Mouse (Mus musculus) liver, embryonic 14.5 days (tissue): ENCODE results near the gene Vamp5. TPM values are rescaled to one million over a fixed set of nuclear protein-coding genes. Genes with fewer than 3 reads are reported as not detected.

ENCODE experiments used
- ATAC-seq: fragments of 200-750 bp; cut with Nextera tagmentation; 2 replicates; pipeline ENCODE4 v1.8.0; 2017; ENCODE audit warnings: moderate number of reproducible peaks, mild to moderate bottlenecking, moderate library complexity; ENCODE audit not compliant: insufficient read depth
- DNase-seq, 3 experiments: peaks; one replicate each; pipeline ENCODE4 v3.0.0-alpha.2; 2012 to 2013; ENCODE audit warnings: low read depth in 3 of 3, low spot score in 3 of 3
- H3K27ac ChIP-seq: fragments of 300-500 bp; sonication (generic); 2 replicates; pipeline ENCODE4 v1.5.1; 2014; ENCODE audit warnings: moderate library complexity, mild to moderate bottlenecking, control low read depth, inconsistent platforms
- H3K27me3 ChIP-seq: fragments of 300-500 bp; sonication (generic); 2 replicates; pipeline ENCODE4 v1.6.1; 2014; ENCODE audit warnings: mild to moderate bottlenecking, low read length, moderate library complexity; ENCODE audit not compliant: control insufficient read depth, insufficient read depth
- H3K36me3 ChIP-seq: fragments of 300-500 bp; sonication (generic); replicated peaks from 2 replicates; pipeline ENCODE4 v1.6.1; 2014; ENCODE audit warnings: low read depth; ENCODE audit not compliant: control insufficient read depth, insufficient read depth
- H3K4me1 ChIP-seq, 2 experiments: fragments of 200-500 bp in 1 of 2; fragments of 300-500 bp in 1 of 2; sonication (generic) in 1 of 2; replicated peaks; 2 replicates each; pipeline ENCODE4 v1.6.1; 2012 to 2014; ENCODE audit warnings: antibody characterized with exemption in 1 of 2, inconsistent platforms in 1 of 2, low read length in 1 of 2; ENCODE audit not compliant: control insufficient read depth in 2 of 2, insufficient read depth in 2 of 2
- H3K4me2 ChIP-seq: fragments of 300-500 bp; sonication (generic); 2 replicates; pipeline ENCODE4 v1.6.1; 2014; ENCODE audit warnings: low read depth, mild to moderate bottlenecking, control low read depth, moderate library complexity
- H3K4me3 ChIP-seq, 2 experiments: fragments of 200-500 bp in 1 of 2; fragments of 300-500 bp in 1 of 2; sonication (generic) in 1 of 2; 2 replicates each; pipeline ENCODE4 v1.5.1; 2012 to 2014; ENCODE audit warnings: low read depth in 2 of 2, low read length in 2 of 2, mild to moderate bottlenecking in 2 of 2, control low read depth in 1 of 2, inconsistent platforms in 1 of 2, moderate library complexity in 1 of 2; ENCODE audit not compliant: insufficient read depth in 1 of 2
- H3K9ac ChIP-seq: fragments of 300-500 bp; sonication (generic); replicated peaks from 2 replicates; pipeline ENCODE4 v1.6.1; 2014; ENCODE audit warnings: mild to moderate bottlenecking, control low read depth, moderate library complexity
- H3K9me3 ChIP-seq: fragments of 300-500 bp; sonication (generic); 2 replicates; pipeline ENCODE4 v1.6.1; 2016; ENCODE audit warnings: low read length, mixed read lengths; ENCODE audit not compliant: control insufficient read depth
- CTCF ChIP-seq: IDR thresholded peaks from 2 replicates; pipeline ENCODE4 v1.5.1; 2016; ENCODE audit warnings: antibody characterized with exemption, low read depth, control low read depth
- EP300 ChIP-seq: IDR thresholded peaks from 2 replicates; pipeline ENCODE4 v1.6.1; 2016; ENCODE audit warnings: antibody characterized with exemption, low read depth
- WGBS: fragments of 180-500 bp; shearing (Covaris S2); extraction: QIAGEN DNeasy Blood & Tissue Kit; methylation state at CpG from one replicate; pipeline ENCODE4 v1.1.7; 2014; ENCODE audit not compliant: insufficient replicate concordance; 5-methylcytosine and 5-hydroxymethylcytosine counted together
- polyA plus RNA-seq, 2 experiments: library from polyadenylated mRNA; depleted of rRNA in 1 of 2; stranded (reverse) in 1 of 2; unstranded in 1 of 2; fragments of >200 nt; fragmentation: Nextera tagmentation in 1 of 2; extraction: Ambion mirVana in 1 of 2; gene quantifications; 2 replicates each; pipeline versions ENCODE4 v1.2.1 to v1.2.3; 2012 to 2014

Vamp5 gene
- polyA plus RNA-seq, 2 experiments, result 72.5 to 81.0 TPM

- H3K4me1 ChIP-seq, result peaks cover 36 to 48% of the 10 kb centered on the region in 2 experiments
- no peaks in the 10 kb centered on the region for H3K9me3 ChIP-seq
- peak within 1 kb of the TSS; percentile 91 to 97 for H3K4me3 ChIP-seq
- TF ChIP-seq EP300, result no peak
- TF ChIP-seq CTCF, result peak; percentile 66
- peak within 1 kb of the TSS; percentile 79 for H3K4me2 ChIP-seq
- no peaks in the 10 kb centered on the region for H3K27me3 ChIP-seq
- under 1% methylated on average over 33 of the region's 33 CpGs for WGBS
- H3K9ac ChIP-seq, result peak within 1 kb of the TSS; percentile 99
- ATAC-seq, result peak; percentile 49
- peak within 1 kb of the TSS; percentile 99 for H3K27ac ChIP-seq
- peaks cover 26% of the 10 kb centered on the region for H3K36me3 ChIP-seq
- peak in 2 of 3 experiments; percentile 58 to 72 for DNase-seq
Measured at GRCm38 (mm10) chr6:72389941-72390771, 9.9 kb upstream of the Vamp5 start, which contains the start of gene Vamp8. Gene Vamp8, minus strand, starts transcription at chr6:72390703.

GRCm38 (mm10) chr6:72389471-72389940, 9.2 kb upstream of the Vamp5 start:
- DNase-seq, result peak; percentile 88 to 90 (median 89)
- H3K4me1 ChIP-seq, result peaks cover 42 to 54% of the 10 kb centered on the region in 2 experiments

GRCm38 (mm10) chr6:72388791-72389329, 8.6 kb upstream of the Vamp5 start:
- no peaks in the 10 kb centered on the region for H3K27me3 ChIP-seq
- TF ChIP-seq EP300 (no peak), CTCF (no peak)
- H3K4me3 ChIP-seq, result peak overlapping the region; percentile 91 to 97
- peak overlapping the region; percentile 99 for H3K27ac ChIP-seq
- H3K9me3 ChIP-seq, result no peaks in the 10 kb centered on the region
- ATAC-seq (no peak), DNase-seq (no peak)
- H3K36me3 ChIP-seq, result peaks cover 33% of the 10 kb centered on the region
- H3K9ac ChIP-seq, result peak overlapping the region; percentile 99
- peaks cover 49 to 58% of the 10 kb centered on the region in 2 experiments for H3K4me1 ChIP-seq
- WGBS, result 31% methylated on average over 6 of the region's 6 CpGs
- H3K4me2 ChIP-seq, result peak overlapping the region; percentile 79

More at GRCm38 (mm10) chr6:72389471-72389940, 9.2 kb upstream of the Vamp5 start:
- Histone ChIP-seq H3K9ac (peak overlapping the region; percentile 99), H3K27me3 (no peaks in the 10 kb centered on the region), H3K9me3 (no peaks in the 10 kb centered on the region), H3K36me3 (peaks cover 33% of the 10 kb centered on the region), H3K4me2 (peak overlapping the region; percentile 79), H3K27ac (peak overlapping the region; percentile 99), H3K4me3 (peak overlapping the region; percentile 91 to 97)
- ATAC-seq, result peak; percentile 90
- WGBS, result 2% methylated on average over 13 of the region's 13 CpGs
- TF ChIP-seq CTCF, result peak; percentile 16
- peak; percentile 94 for TF ChIP-seq EP300

GRCm38 (mm10) chr6:72388266-72388665, 8.0 kb upstream of the Vamp5 start:
- peak overlapping the region; percentile 91 to 97 for H3K4me3 ChIP-seq
- no peaks in the 10 kb centered on the region for H3K9me3 ChIP-seq
- H3K9ac ChIP-seq, result peak overlapping the region; percentile 99
- peaks cover 53 to 64% of the 10 kb centered on the region in 2 experiments for H3K4me1 ChIP-seq
- no peak for DNase-seq
- 46% methylated on average over 10 of the region's 10 CpGs for WGBS
- H3K27ac ChIP-seq, result peak overlapping the region; percentile 99
- TF ChIP-seq EP300 (no peak), CTCF (no peak)
- H3K36me3 ChIP-seq, result peaks cover 33% of the 10 kb centered on the region
- H3K4me2 ChIP-seq, result peak overlapping the region; percentile 79
- no peaks in the 10 kb centered on the region for H3K27me3 ChIP-seq
- ATAC-seq, result no peak

- Histone ChIP-seq H3K36me3 (peaks cover 33% of the 10 kb centered on the region), H3K9me3 (no peaks in the 10 kb centered on the region), H3K9ac (peak overlapping the region; percentile 99), H3K27ac (peak overlapping the region; percentile 99), H3K4me2 (peak overlapping the region; percentile 79), H3K4me1 (peaks cover 57 to 67% of the 10 kb centered on the region in 2 experiments), H3K27me3 (no peaks in the 10 kb centered on the region), H3K4me3 (peak overlapping the region; percentile 91 to 97)
- TF ChIP-seq CTCF (no peak), EP300 (no peak)
- DNase-seq, result no peak
- 72% methylated on average over 3 of the region's 3 CpGs for WGBS
- no peak for ATAC-seq
Measured at GRCm38 (mm10) chr6:72387816-72388215, 7.5 kb upstream of the Vamp5 start.
